29 mouse cellular contexts compared by ENCODE assay signal in the genomic region with DNA sequence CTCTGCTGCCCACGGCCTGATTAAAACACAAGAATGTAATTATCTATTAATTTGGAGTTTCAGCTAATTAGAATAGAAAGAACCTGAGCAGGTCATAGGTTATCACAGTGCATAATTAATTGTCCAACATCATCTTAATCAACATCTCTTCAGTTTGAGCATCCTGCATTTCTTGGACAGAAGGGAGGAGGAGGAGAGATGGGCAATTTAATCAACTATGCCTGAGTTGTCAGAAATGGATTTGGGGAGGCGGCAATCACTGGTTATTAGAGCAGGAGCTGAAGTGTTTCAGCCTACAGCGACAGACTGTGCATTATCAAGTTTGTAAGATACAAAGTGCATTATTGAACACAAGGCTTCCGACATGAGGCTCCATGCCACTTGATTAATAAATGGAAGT.
DNase-seq lines count a peak whose midpoint lies in the region; ATAC-seq and TF ChIP-seq lines count a peak whose summit lies in the region.
"Had no signal": no experiment of that assay in that cellular context is flagged by ENCODE, and none has a peak within 500 bp of the region (broad histone marks: within the 10 kb centered on the region; RNA-seq: fewer than 3 reads in every experiment).

No protein-coding gene starts in this region.

- no peaks in the 10 kb centered on the region for H3K4me1 ChIP-seq in hindbrain, embryonic 14.5 days (replicated peaks; ENCODE audit: control insufficient read depth, insufficient read depth, low read length)
- no peaks in the 10 kb centered on the region for H3K4me1 ChIP-seq in hindbrain, embryonic 16.5 days (ENCODE audit: control insufficient read depth, insufficient read depth, low read depth, low read length)
- H3K4me1 ChIP-seq: embryonic facial prominence, embryonic 10.5 days; embryonic facial prominence, embryonic 13.5 days; heart, embryonic 10.5 days; heart, embryonic 13.5 days; hindbrain, embryonic 12.5 days had no signal

- H3K36me3 ChIP-seq in hindbrain, embryonic 14.5 days (replicated peaks; ENCODE audit: control insufficient read depth, insufficient read depth): no peaks in the 10 kb centered on the region
- H3K36me3 ChIP-seq in hindbrain, embryonic 16.5 days (ENCODE audit: control insufficient read depth, insufficient read depth, low read length): no peaks in the 10 kb centered on the region
- H3K36me3 ChIP-seq: embryonic facial prominence, embryonic 10.5 days; embryonic facial prominence, embryonic 13.5 days; G1E; heart, embryonic 10.5 days; heart, embryonic 13.5 days; hindbrain, embryonic 12.5 days had no signal

- TF ChIP-seq CTCF in brain, embryonic 14.5 days (IDR thresholded peaks at IDR 0.05; ENCODE audit: borderline replicate concordance, extremely low read depth, insufficient read depth, insufficient read length): no peak

- no peak for ATAC-seq in hindbrain, embryonic 14.5 days (ENCODE audit: low FRiP score)
- no peak for ATAC-seq in hindbrain, embryonic 16.5 days
- ATAC-seq: forebrain, embryonic 13.5 days; forebrain, postnatal 0 days; hindbrain, postnatal 0 days; inflammation-experienced regulatory T-cells, adult 6 months; intestine, embryonic 16.5 days had no signal

- intact Hi-C loops in heart, postnatal 10 days (cut with DNase I): no loop called here

- H3K9ac ChIP-seq in hindbrain, embryonic 14.5 days: no peak overlapping the region
- no peak overlapping the region for H3K9ac ChIP-seq in hindbrain, embryonic 16.5 days (ENCODE audit: low read depth, low read length)
- H3K9ac ChIP-seq: embryonic facial prominence, embryonic 13.5 days; forebrain, embryonic 13.5 days; forebrain, postnatal 0 days; heart, embryonic 13.5 days; hindbrain, embryonic 12.5 days had no signal

- WGBS in hindbrain, embryonic 14.5 days: 49% methylated on average over 4 of the region's 4 CpGs
- WGBS in hindbrain, embryonic 16.5 days: 42% methylated on average over 4 of the region's 4 CpGs

- no peak overlapping the region for H3K4me3 ChIP-seq in hindbrain, embryonic 14.5 days (replicated peaks; ENCODE audit: low read length)
- no peak overlapping the region for H3K4me3 ChIP-seq in hindbrain, embryonic 16.5 days (ENCODE audit: low read length)
- H3K4me3 ChIP-seq: embryonic facial prominence, embryonic 10.5 days; embryonic facial prominence, embryonic 13.5 days; erythroblast, embryonic 14.5 days; forebrain, embryonic 13.5 days; heart, adult 2 months; heart, embryonic 10.5 days; heart, embryonic 13.5 days; hindbrain, embryonic 12.5 days had no signal

- no peak for TF ChIP-seq POLR2A in brain, embryonic 14.5 days (IDR thresholded peaks at IDR 0.05; ENCODE audit: borderline replicate concordance, extremely low read depth, insufficient read depth, insufficient read length, poor library complexity, severe bottlenecking)

- DNase-seq in hindbrain, embryonic 14.5 days (ENCODE audit: low spot score): peak; percentile 46
- peak; percentile 40 for DNase-seq in Muller cell, postnatal 12 days (ENCODE audit: inconsistent ontology term)
- DNase-seq in brain, embryonic 14.5 days (ENCODE audit: low read depth): peak; percentile 53
- DNase-seq in heart, postnatal 10 days: no peak
- DNase-seq in embryo, embryonic 10 days (ENCODE audit: low spot score): no peak
- DNase-seq: adrenal gland, adult 2 months; adrenal gland, postnatal 14 days; B cell, adult 2 months; cerebellum, adult 18-20 months; cerebellum, adult 9-10 months; cerebellum, postnatal 25 days; embryo, embryonic 11 days; forebrain, postnatal 0 days; gastrocnemius, postnatal 36 days; heart, adult 2 months; kidney, adult 18-20 months had no signal

- H3K27me3 ChIP-seq in hindbrain, embryonic 14.5 days (ENCODE audit: control insufficient read depth, insufficient read depth, low read length): no peaks in the 10 kb centered on the region
- no peaks in the 10 kb centered on the region for H3K27me3 ChIP-seq in hindbrain, embryonic 16.5 days (replicated peaks; ENCODE audit: control insufficient read depth, insufficient read depth, low read length)
- H3K27me3 ChIP-seq: CH12.LX; embryonic facial prominence, embryonic 13.5 days; forebrain, embryonic 13.5 days; heart, embryonic 13.5 days; hindbrain, embryonic 12.5 days had no signal

- H3K27ac ChIP-seq in hindbrain, embryonic 14.5 days: no peak overlapping the region
- H3K27ac ChIP-seq in hindbrain, embryonic 16.5 days (ENCODE audit: low read depth, low read length): no peak overlapping the region
- H3K27ac ChIP-seq: embryonic facial prominence, embryonic 10.5 days; embryonic facial prominence, embryonic 13.5 days; forebrain, embryonic 13.5 days; heart, adult 2 months; heart, embryonic 10.5 days; heart, embryonic 13.5 days; hindbrain, embryonic 12.5 days; hindbrain, postnatal 0 days had no signal

- H3K4me2 ChIP-seq in hindbrain, embryonic 14.5 days (replicated peaks): no peak overlapping the region
- H3K4me2 ChIP-seq in hindbrain, embryonic 16.5 days (ENCODE audit: low read length): no peak overlapping the region
- H3K4me2 ChIP-seq: embryonic facial prominence, embryonic 13.5 days; forebrain, embryonic 13.5 days; heart, embryonic 13.5 days; hindbrain, embryonic 12.5 days had no signal

- no peaks in the 10 kb centered on the region for H3K9me3 ChIP-seq in hindbrain, embryonic 14.5 days (ENCODE audit: control insufficient read depth, low read length)
- no peaks in the 10 kb centered on the region for H3K9me3 ChIP-seq in hindbrain, embryonic 16.5 days (ENCODE audit: control insufficient read depth, low read length)
- H3K9me3 ChIP-seq: embryonic facial prominence, embryonic 10.5 days; embryonic facial prominence, embryonic 13.5 days; forebrain, embryonic 13.5 days; heart, embryonic 10.5 days; heart, embryonic 13.5 days; hindbrain, embryonic 12.5 days had no signal

Comparison
In these comparisons a context has a peak if more than half of its experiments do, and no peak if none do; other contexts are left out.
1. DNase-seq: peak in hindbrain, embryonic 14.5 days (single experiment), Muller cell, postnatal 12 days (single experiment) and brain, embryonic 14.5 days (single experiment); none in heart, postnatal 10 days (0 of 2) and embryo, embryonic 10 days (single experiment).